In genomic region chr17:87427511-87427910, GRCm38 (mm10) we compare ENCODE assay signal across 13 mouse cellular contexts. TPM values are rescaled to one million over a fixed set of nuclear protein-coding genes. Genes with fewer than 3 reads are reported as not detected.
DNase-seq lines count a peak whose midpoint lies in the region; ATAC-seq and TF ChIP-seq lines count a peak whose summit lies in the region.
"Had no signal": no experiment of that assay in that cellular context is flagged by ENCODE, and none has a peak within 500 bp of the region (broad histone marks: within the 10 kb centered on the region; RNA-seq: fewer than 3 reads in every experiment).

Stpg4 (minus strand) TSS chr17:87427741.

- H3K9me3 ChIP-seq in hindbrain, embryonic 10.5 days: no peaks in the 10 kb centered on the region
- H3K9me3 ChIP-seq in hindbrain, embryonic 11.5 days (ENCODE audit: control insufficient read depth, low read length): no peaks in the 10 kb centered on the region
- H3K9me3 ChIP-seq in ES-E14 (ENCODE audit: control insufficient read depth, insufficient read depth, low read depth, low read length): no peaks in the 10 kb centered on the region
- no peaks in the 10 kb centered on the region for H3K9me3 ChIP-seq in forebrain, embryonic 12.5 days
- no peaks in the 10 kb centered on the region for H3K9me3 ChIP-seq in midbrain, embryonic 12.5 days

- no peak within 1 kb of the TSS for H3K4me2 ChIP-seq in hindbrain, embryonic 11.5 days (replicated peaks; ENCODE audit: low read depth, low read length)
- H3K4me2 ChIP-seq in forebrain, embryonic 12.5 days: no peak within 1 kb of the TSS; the same call in 1 of the 2 replicates
- H3K4me2 ChIP-seq in midbrain, embryonic 12.5 days (replicated peaks): no peak within 1 kb of the TSS

- no peak within 1 kb of the TSS for H3K9ac ChIP-seq in hindbrain, embryonic 11.5 days (ENCODE audit: low read depth, low read length)
- 0 out of 2 replicates have a peak within 1 kb of the TSS, but pooled peaks have one; percentile 2 for H3K9ac ChIP-seq in ES-E14 (ENCODE audit: insufficient read depth, low read depth, low read length, poor library complexity, severe bottlenecking)
- H3K9ac ChIP-seq in forebrain, embryonic 12.5 days: no peak within 1 kb of the TSS
- no peak within 1 kb of the TSS for H3K9ac ChIP-seq in midbrain, embryonic 12.5 days (replicated peaks)

- H3K36me3 ChIP-seq in hindbrain, embryonic 10.5 days: peaks cover 51% of the 10 kb centered on the region
- peaks cover 9% of the 10 kb centered on the region for H3K36me3 ChIP-seq in hindbrain, embryonic 11.5 days (ENCODE audit: control insufficient read depth, insufficient read depth, low read length)
- peaks cover 9% of the 10 kb centered on the region for H3K36me3 ChIP-seq in ES-E14 (ENCODE audit: control insufficient read depth, insufficient read depth, low read length, poor library complexity, severe bottlenecking)
- H3K36me3 ChIP-seq in forebrain, embryonic 12.5 days (replicated peaks): peaks cover 44% of the 10 kb centered on the region
- peaks cover 32% of the 10 kb centered on the region for H3K36me3 ChIP-seq in midbrain, embryonic 12.5 days

- WGBS in hindbrain, embryonic 10.5 days: 51% methylated on average over 24 of the region's 24 CpGs
- WGBS in hindbrain, embryonic 11.5 days: 42% methylated on average over 24 of the region's 24 CpGs
- 51% methylated on average over 24 of the region's 24 CpGs for WGBS in forebrain, embryonic 12.5 days
- WGBS in midbrain, embryonic 12.5 days: 38% methylated on average over 24 of the region's 24 CpGs

- in situ Hi-C loops in ES-E14 (cut with MboI; ENCODE audit: low sequenced_read_pairs in 2 of 2, unreplicated experiment in 2 of 2): no loop called here

- no peaks in the 10 kb centered on the region for H3K27me3 ChIP-seq in hindbrain, embryonic 10.5 days (ENCODE audit: insufficient read depth, poor library complexity, severe bottlenecking)
- H3K27me3 ChIP-seq in hindbrain, embryonic 11.5 days (ENCODE audit: control insufficient read depth, insufficient read depth, low read length): no peaks in the 10 kb centered on the region
- H3K27me3 ChIP-seq in forebrain, embryonic 12.5 days: no peaks in the 10 kb centered on the region
- H3K27me3 ChIP-seq in midbrain, embryonic 12.5 days: no peaks in the 10 kb centered on the region

- peak; percentile 18 for DNase-seq in hindbrain, embryonic 10.5 days (ENCODE audit: low spot score)
- no peak for DNase-seq in hindbrain, embryonic 11.5 days (ENCODE audit: low spot score)
- DNase-seq in ES-E14 (ENCODE audit: low read depth, low spot score): no peak
- DNase-seq in cerebellum, adult 9-10 months: no peak
- DNase-seq in layer of hippocampus, postnatal 14 days (ENCODE audit: low spot score in 2 of 2): no peak
- DNase-seq: adrenal gland, postnatal 10 days; cerebellum, adult 2 months had no signal

- H3K27ac ChIP-seq in hindbrain, embryonic 10.5 days: no peak within 1 kb of the TSS
- H3K27ac ChIP-seq in hindbrain, embryonic 11.5 days (ENCODE audit: low read depth, low read length): no peak within 1 kb of the TSS
- H3K27ac ChIP-seq in ES-E14 (ENCODE audit: insufficient read depth, low read depth, low read length, poor library complexity, severe bottlenecking): no peak within 1 kb of the TSS
- 0 out of 2 replicates have a peak within 1 kb of the TSS, but pooled peaks have one; percentile 3 for H3K27ac ChIP-seq in forebrain, embryonic 12.5 days
- H3K27ac ChIP-seq in midbrain, embryonic 12.5 days (replicated peaks): no peak within 1 kb of the TSS

- no peak for ATAC-seq in hindbrain, embryonic 11.5 days (ENCODE audit: low FRiP score)
- 0 out of 2 replicates have a peak, but pooled peaks have one; percentile 33 for ATAC-seq in forebrain, embryonic 12.5 days (ENCODE audit: low FRiP score)
- 0 out of 2 replicates have a peak, but pooled peaks have one; percentile 27 for ATAC-seq in midbrain, embryonic 12.5 days (ENCODE audit: low FRiP score, low read depth)

- no peak within 1 kb of the TSS for H3K4me3 ChIP-seq in hindbrain, embryonic 10.5 days
- H3K4me3 ChIP-seq in hindbrain, embryonic 11.5 days (ENCODE audit: low read depth, low read length): no peak within 1 kb of the TSS
- peak within 1 kb of the TSS in 1 of 2 experiments; percentile 10; a peak in 1 of 4 replicates for H3K4me3 ChIP-seq in ES-E14 (ENCODE audit: insufficient read depth in 1 of 2, low read depth in 1 of 2, low read length in 2 of 2, poor library complexity in 1 of 2, severe bottlenecking in 1 of 2)
- H3K4me3 ChIP-seq in forebrain, embryonic 12.5 days (replicated peaks): no peak within 1 kb of the TSS
- H3K4me3 ChIP-seq in midbrain, embryonic 12.5 days: no peak within 1 kb of the TSS

- H3K4me1 ChIP-seq in hindbrain, embryonic 10.5 days (replicated peaks): peaks cover 5% of the 10 kb centered on the region
- no peaks in the 10 kb centered on the region for H3K4me1 ChIP-seq in hindbrain, embryonic 11.5 days (replicated peaks; ENCODE audit: control insufficient read depth, insufficient read depth, low read length)
- H3K4me1 ChIP-seq in ES-E14 (ENCODE audit: control insufficient read depth in 2 of 2, insufficient read depth in 2 of 2, low read length in 2 of 2, poor library complexity in 1 of 2): peaks cover 0 to 3% of the 10 kb centered on the region in 2 experiments; a peak in 1 of 4 replicates
- H3K4me1 ChIP-seq in forebrain, embryonic 12.5 days: peaks cover 4% of the 10 kb centered on the region; the same call in 1 of the 2 replicates
- no peaks in the 10 kb centered on the region; the same call in 1 of the 2 replicates for H3K4me1 ChIP-seq in midbrain, embryonic 12.5 days

TF ChIP-seq in ES-E14, 5 proteins besides CTCF, POLR2A, EP300 and RAD21:
- TF ChIP-seq MAFK (IDR thresholded peaks at IDR 0.05; ENCODE audit: insufficient read depth, low read depth, low read length) (no peak), ZNF384 (IDR thresholded peaks at IDR 0.05; ENCODE audit: low read depth, low read length) (no peak), HCFC1 (IDR thresholded peaks at IDR 0.05; ENCODE audit: borderline replicate concordance, insufficient read depth, low read length) (no peak), ZC3H11A (IDR thresholded peaks at IDR 0.05; ENCODE audit: borderline replicate concordance, low read depth, low read length) (no peak), CHD2 (IDR thresholded peaks at IDR 0.05; ENCODE audit: low read depth, low read length) (no peak)

RNA-seq across cellular contexts. Expression of gene Stpg4, which starts in this region (rescaled TPM):
- not detected in 2 replicates for polyA plus RNA-seq in hindbrain, embryonic 10.5 days (2016; fragmentation: Nextera tagmentation; extraction: Ambion mirVana)
- polyA plus RNA-seq in hindbrain, embryonic 11.5 days (2014; fragmentation: Nextera tagmentation; extraction: Ambion mirVana): not detected in 2 replicates
- total RNA-seq in ES-E14 (2012; rRNA removed): not detected in 2 replicates
- polyA plus RNA-seq in forebrain, embryonic 12.5 days (2016; fragmentation: Nextera tagmentation; extraction: Ambion mirVana): not detected in 2 replicates
- not detected in 2 replicates for polyA plus RNA-seq in midbrain, embryonic 12.5 days (2016; fragmentation: Nextera tagmentation; extraction: Ambion mirVana)
- not detected for total RNA-seq in layer of hippocampus, postnatal 14 days (2021)
- total RNA-seq: adrenal gland, postnatal 10 days; left cerebral cortex, adult 8-10 months; MEL had no signal
- polyA plus RNA-seq: cerebellum, adult 2 months; liver, embryonic 16.5 days; small intestine, adult 2 months had no signal

Comparison
In these comparisons a context has a peak if more than half of its experiments do, and no peak if none do; other contexts are left out.
1. Peak in DNase-seq in hindbrain, embryonic 10.5 days; RNA of the gene not detected or under 1 TPM.
2. Peak in ATAC-seq and H3K27ac ChIP-seq in forebrain, embryonic 12.5 days; RNA of the gene not detected or under 1 TPM.
3. Peak in ATAC-seq in midbrain, embryonic 12.5 days; RNA of the gene not detected or under 1 TPM.